Mouse (Mus musculus): ENCODE results near the gene Gm45837.

Gene Gm45837

GRCm38 (mm10) chr7:101410267-101410936, at the start of gene Gm45837:
Gene Gm45837 (plus strand): TSS chr7:101410886.
- no peak for DNase-seq (ENCODE audit: low read depth, low spot score)

GRCm38 (mm10) chr7:101361021-101361420, 49.7 kb upstream of the Gm45837 start:
- DNase-seq (ENCODE audit: low read depth, low spot score), result no peak

- no peak for DNase-seq (ENCODE audit: low read depth, low spot score)
These were observed 48.9 kb upstream of the Gm45837 start for GRCm38 (mm10) chr7:101361767-101362166.

- no peak for DNase-seq (ENCODE audit: low read depth, low spot score)
These were observed 47.9 kb upstream of the Gm45837 start for GRCm38 (mm10) chr7:101362791-101363191.

- no peak for DNase-seq (ENCODE audit: low read depth, low spot score)
These were observed 46.8 kb upstream of the Gm45837 start for GRCm38 (mm10) chr7:101363914-101364313.

GRCm38 (mm10) chr7:101367901-101368852, 42.5 kb upstream of the Gm45837 start:
- DNase-seq (ENCODE audit: low read depth, low spot score), result no peak

GRCm38 (mm10) chr7:101369666-101370065, 41.0 kb upstream of the Gm45837 start:
- DNase-seq (ENCODE audit: low read depth, low spot score), result no peak

- DNase-seq (ENCODE audit: low read depth, low spot score), result no peak
These were observed 37.6 kb upstream of the Gm45837 start for GRCm38 (mm10) chr7:101373082-101373481.

- DNase-seq (ENCODE audit: low read depth, low spot score), result no peak
These were observed 36.5 kb upstream of the Gm45837 start for GRCm38 (mm10) chr7:101374155-101374554.

GRCm38 (mm10) chr7:101376701-101377340, 33.9 kb upstream of the Gm45837 start:
- DNase-seq (ENCODE audit: low read depth, low spot score), result no peak

- DNase-seq (ENCODE audit: low read depth, low spot score), result no peak
These were observed 32.9 kb upstream of the Gm45837 start for GRCm38 (mm10) chr7:101377741-101378262.

GRCm38 (mm10) chr7:101378285-101378684, 32.4 kb upstream of the Gm45837 start:
- no peak for DNase-seq (ENCODE audit: low read depth, low spot score)

GRCm38 (mm10) chr7:101378796-101379465, 31.8 kb upstream of the Gm45837 start:
- DNase-seq (ENCODE audit: low read depth, low spot score), result no peak

- no peak for DNase-seq (ENCODE audit: low read depth, low spot score)
These were observed 31.0 kb upstream of the Gm45837 start for GRCm38 (mm10) chr7:101379732-101380131.

GRCm38 (mm10) chr7:101381512-101381911, 29.2 kb upstream of the Gm45837 start:
- no peak for DNase-seq (ENCODE audit: low read depth, low spot score)

- DNase-seq (ENCODE audit: low read depth, low spot score), result no peak
These were observed 28.3 kb upstream of the Gm45837 start for GRCm38 (mm10) chr7:101382378-101382777.

GRCm38 (mm10) chr7:101383756-101384155, 26.9 kb upstream of the Gm45837 start:
- DNase-seq (ENCODE audit: low read depth, low spot score), result no peak

GRCm38 (mm10) chr7:101384931-101385330, 25.8 kb upstream of the Gm45837 start:
- no peak for DNase-seq (ENCODE audit: low read depth, low spot score)

GRCm38 (mm10) chr7:101385331-101385733, 25.4 kb upstream of the Gm45837 start:
- no peak for DNase-seq (ENCODE audit: low read depth, low spot score)

GRCm38 (mm10) chr7:101385866-101386452, 24.7 kb upstream of the Gm45837 start:
- DNase-seq (ENCODE audit: low read depth, low spot score), result no peak

- no peak for DNase-seq (ENCODE audit: low read depth, low spot score)
These were observed 21.4 kb upstream of the Gm45837 start for GRCm38 (mm10) chr7:101389256-101389655.
